Mouse (Mus musculus) embryonic facial prominence, embryonic 11.5 days (tissue): ENCODE measurements at regions not wholly inside any gene's neighbourhood (a gene's known extent, or its start where the extent isn't known, plus 50 kb on each side); places are given as distances from the start of the nearest gene placed in this dataset.

Experiments used
- ATAC-seq: fragments of 200-750 bp; cut with Nextera tagmentation; replicated peaks from 2 replicates; pipeline ENCODE4 v1.8.0; 2017; ENCODE audit warnings: low read depth; ENCODE audit not compliant: insufficient number of reproducible peaks, low FRiP score, low TSS enrichment
- DNase-seq: peaks from one replicate; pipeline ENCODE4 v3.0.0-alpha.2; 2015; ENCODE audit warnings: low spot score
- H3K27ac ChIP-seq: fragments of 300-500 bp; sonication (generic); replicated peaks from 2 replicates; pipeline ENCODE4 v1.5.1; 2014; ENCODE audit warnings: mild to moderate bottlenecking, low read depth, low read length, control low read depth
- H3K27me3 ChIP-seq: fragments of 300-500 bp; sonication (generic); 2 replicates; pipeline ENCODE4 v1.6.1; 2014; ENCODE audit warnings: mild to moderate bottlenecking, low read length, moderate library complexity, mixed read lengths; ENCODE audit not compliant: control insufficient read depth, insufficient read depth
- H3K36me3 ChIP-seq: fragments of 300-500 bp; sonication (generic); replicated peaks from 2 replicates; pipeline ENCODE4 v1.6.1; 2014; ENCODE audit warnings: low read depth, mild to moderate bottlenecking, low read length, moderate library complexity, mixed read lengths; ENCODE audit not compliant: control insufficient read depth, insufficient read depth
- H3K4me1 ChIP-seq: fragments of 300-500 bp; sonication (generic); 2 replicates; pipeline ENCODE4 v1.6.1; 2014; ENCODE audit warnings: low read length, mixed read lengths; ENCODE audit not compliant: control insufficient read depth, insufficient read depth
- H3K4me2 ChIP-seq: fragments of 300-500 bp; sonication (generic); 2 replicates; pipeline ENCODE4 v1.6.1; 2014; ENCODE audit warnings: low read depth, mild to moderate bottlenecking, control low read depth, low read length, moderate library complexity
- H3K4me3 ChIP-seq: fragments of 300-500 bp; sonication (generic); 2 replicates; pipeline ENCODE4 v1.5.1; 2014; ENCODE audit warnings: low read depth, low read length, control low read depth
- H3K9ac ChIP-seq: fragments of 300-500 bp; sonication (generic); replicated peaks from 2 replicates; pipeline ENCODE4 v1.6.1; 2014; ENCODE audit warnings: mild to moderate bottlenecking, control low read depth, low read length
- H3K9me3 ChIP-seq: fragments of 300-500 bp; sonication (generic); replicated peaks from 2 replicates; pipeline ENCODE4 v1.6.1; 2016; ENCODE audit warnings: mild to moderate bottlenecking, low read length, inconsistent platforms, mixed read lengths; ENCODE audit not compliant: control insufficient read depth
- WGBS: fragments of 180-500 bp; shearing (Covaris S2); extraction: QIAGEN DNeasy Blood & Tissue Kit; methylation state at CpG from one replicate; pipeline ENCODE4 v1.1.7; 2014; 5-methylcytosine and 5-hydroxymethylcytosine counted together

- Histone ChIP-seq H3K9me3 (no peaks in the 10 kb centered on the region), H3K4me3 (no peak overlapping the region), H3K9ac (no peak overlapping the region), H3K4me2 (no peak overlapping the region), H3K27me3 (no peaks in the 10 kb centered on the region), H3K27ac (no peak overlapping the region), H3K4me1 (no peaks in the 10 kb centered on the region), H3K36me3 (no peaks in the 10 kb centered on the region)
- ATAC-seq (no peak), DNase-seq (no peak)
- 68% methylated on average over 8 of the region's 8 CpGs for WGBS
These were observed 135.5 kb upstream of the Btg1 start for GRCm38 (mm10) chr10:96481325-96481638.

- no peak overlapping the region for H3K4me2 ChIP-seq
- no peak for DNase-seq
- H3K4me1 ChIP-seq, result no peaks in the 10 kb centered on the region
- H3K9ac ChIP-seq, result no peak overlapping the region
- H3K4me3 ChIP-seq, result no peak overlapping the region
- no peak overlapping the region for H3K27ac ChIP-seq
- no peaks in the 10 kb centered on the region for H3K36me3 ChIP-seq
- no peaks in the 10 kb centered on the region for H3K9me3 ChIP-seq
- H3K27me3 ChIP-seq, result no peaks in the 10 kb centered on the region
- 92% methylated on average over 3 of the region's 3 CpGs for WGBS
- no peak for ATAC-seq
These were observed 130.1 kb upstream of the Btg1 start for GRCm38 (mm10) chr10:96486724-96487123.

- Histone ChIP-seq H3K27ac (no peak overlapping the region), H3K9me3 (no peaks in the 10 kb centered on the region), H3K9ac (no peak overlapping the region), H3K4me2 (no peak overlapping the region), H3K4me3 (no peak overlapping the region), H3K4me1 (no peaks in the 10 kb centered on the region), H3K36me3 (no peaks in the 10 kb centered on the region), H3K27me3 (no peaks in the 10 kb centered on the region)
- WGBS, result 54% methylated on average over 1 of the region's 1 CpGs
- ATAC-seq (no peak), DNase-seq (no peak)
These were observed 123.1 kb upstream of the Btg1 start for GRCm38 (mm10) chr10:96493706-96494105.

- H3K36me3 ChIP-seq, result no peaks in the 10 kb centered on the region
- H3K9me3 ChIP-seq, result no peaks in the 10 kb centered on the region
- WGBS, result 94% methylated on average over 3 of the region's 3 CpGs
- H3K4me3 ChIP-seq, result no peak overlapping the region
- DNase-seq (no peak), ATAC-seq (no peak)
- no peak overlapping the region for H3K9ac ChIP-seq
- H3K27ac ChIP-seq, result no peak overlapping the region
- H3K4me2 ChIP-seq, result no peak overlapping the region
- H3K4me1 ChIP-seq, result no peaks in the 10 kb centered on the region
- H3K27me3 ChIP-seq, result no peaks in the 10 kb centered on the region
These were observed 120.1 kb upstream of the Btg1 start for GRCm38 (mm10) chr10:96496700-96497099.

- Histone ChIP-seq H3K4me2 (no peak overlapping the region), H3K9ac (no peak overlapping the region), H3K9me3 (no peaks in the 10 kb centered on the region), H3K36me3 (no peaks in the 10 kb centered on the region), H3K27ac (no peak overlapping the region), H3K4me1 (no peaks in the 10 kb centered on the region), H3K4me3 (no peak overlapping the region), H3K27me3 (no peaks in the 10 kb centered on the region)
- ATAC-seq (no peak), DNase-seq (no peak)
- 85% methylated on average over 7 of the region's 7 CpGs for WGBS
These were observed 119.3 kb upstream of the Btg1 start for GRCm38 (mm10) chr10:96497482-96497881.

GRCm38 (mm10) chr10:96499274-96499673, 117.5 kb upstream of the Btg1 start:
- Histone ChIP-seq H3K27ac (no peak overlapping the region), H3K4me2 (no peak overlapping the region), H3K4me3 (no peak overlapping the region), H3K27me3 (no peaks in the 10 kb centered on the region), H3K36me3 (no peaks in the 10 kb centered on the region), H3K4me1 (no peaks in the 10 kb centered on the region), H3K9me3 (no peaks in the 10 kb centered on the region), H3K9ac (no peak overlapping the region)
- WGBS, result 83% methylated on average over 2 of the region's 2 CpGs
- ATAC-seq, result no peak
- no peak for DNase-seq

- H3K9me3 ChIP-seq, result no peaks in the 10 kb centered on the region
- H3K4me1 ChIP-seq, result no peaks in the 10 kb centered on the region
- no peak overlapping the region for H3K9ac ChIP-seq
- no peak overlapping the region for H3K27ac ChIP-seq
- no peaks in the 10 kb centered on the region for H3K27me3 ChIP-seq
- DNase-seq (no peak), ATAC-seq (no peak)
- no peak overlapping the region for H3K4me3 ChIP-seq
- no peaks in the 10 kb centered on the region for H3K36me3 ChIP-seq
- WGBS, result 75% methylated on average over 4 of the region's 4 CpGs
- H3K4me2 ChIP-seq, result no peak overlapping the region
These were observed 114.6 kb upstream of the Btg1 start for GRCm38 (mm10) chr10:96502090-96502728.

GRCm38 (mm10) chr10:96502736-96503135, 114.1 kb upstream of the Btg1 start:
- Histone ChIP-seq H3K9ac (no peak overlapping the region), H3K4me3 (no peak overlapping the region), H3K9me3 (no peaks in the 10 kb centered on the region), H3K27me3 (no peaks in the 10 kb centered on the region), H3K4me1 (no peaks in the 10 kb centered on the region), H3K4me2 (no peak overlapping the region), H3K27ac (no peak overlapping the region), H3K36me3 (no peaks in the 10 kb centered on the region)
- no peak for ATAC-seq
- no peak for DNase-seq
- 73% methylated on average over 6 of the region's 6 CpGs for WGBS
